Mouse (Mus musculus) mature B cell (primary cell): ENCODE results near the gene Lepr.

Source experiments
- in situ Hi-C: fragments of 300-500 bp; cut with MboI; formaldehyde crosslinking; loops from 2 replicates; pipeline ENCODE4 v1.14.3; 2019

Lepr gene

GRCm38 (mm10) chr4:101717367-101718121 lies at the start of gene Lepr:
Gene Lepr, plus strand, starts transcription at chr4:101717404.
- in situ Hi-C loops: no loop called here

DNA sequence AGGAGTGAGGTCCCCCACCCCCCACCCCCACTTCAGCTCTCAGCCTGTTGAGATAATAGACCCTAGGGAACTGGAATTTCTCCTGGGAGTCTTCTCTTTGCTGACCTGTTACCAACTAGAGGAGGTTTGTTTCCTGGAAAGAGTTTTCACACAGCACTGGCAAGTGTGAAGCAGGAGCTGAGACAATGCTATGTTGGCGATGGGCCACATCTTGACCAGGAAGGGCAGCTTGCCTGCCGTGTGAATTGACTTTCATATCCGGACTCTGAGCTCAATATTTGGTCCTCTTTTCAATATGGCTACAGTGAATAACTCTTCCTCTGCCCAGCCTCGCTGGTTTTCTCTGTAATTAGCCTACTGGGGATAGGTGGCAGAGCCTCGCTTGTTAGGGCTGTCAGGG lies 48.0 kb upstream of the Lepr start:
- in situ Hi-C loops: no loop called here

DNA sequence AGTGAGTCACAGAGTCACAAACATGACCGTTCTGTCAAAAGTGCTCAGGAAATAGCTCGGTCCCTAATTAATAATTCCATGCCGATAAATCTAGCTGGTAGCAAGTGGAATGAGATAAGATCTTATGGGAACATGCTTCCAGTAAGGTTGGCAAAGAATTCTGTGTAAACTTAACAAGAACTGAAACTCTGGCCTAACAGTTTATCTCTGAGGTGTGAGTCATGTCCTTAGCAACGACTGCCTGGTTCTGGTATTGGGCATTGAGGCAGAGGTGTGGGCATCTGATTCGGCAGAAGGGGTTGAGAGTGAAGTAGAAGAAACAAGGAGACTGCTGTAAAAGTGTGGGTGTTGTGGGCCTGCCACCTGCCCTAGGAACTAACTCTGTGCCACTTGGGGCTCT lies 47.4 kb upstream of the Lepr start:
- in situ Hi-C loops: no loop called here

DNA sequence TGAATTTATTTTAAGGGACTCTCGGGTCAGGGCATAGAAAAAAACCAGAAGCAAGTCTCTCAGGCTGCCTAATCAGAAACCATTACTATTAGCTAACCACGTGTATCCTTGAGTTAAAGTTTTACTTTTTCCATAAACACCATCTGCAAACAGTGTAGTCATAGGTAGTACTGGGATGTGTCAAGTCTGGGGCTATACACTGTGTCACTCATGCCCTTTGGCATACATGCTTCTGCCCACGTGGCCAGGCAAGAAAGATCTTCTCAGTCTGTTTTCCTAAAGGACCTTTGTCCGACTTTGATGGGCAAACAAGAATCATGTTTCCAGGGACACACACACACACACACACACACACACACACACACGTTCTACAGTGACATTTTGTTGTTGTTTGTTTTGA lies 42.4 kb upstream of the Lepr start:
- in situ Hi-C loops: no loop called here

DNA sequence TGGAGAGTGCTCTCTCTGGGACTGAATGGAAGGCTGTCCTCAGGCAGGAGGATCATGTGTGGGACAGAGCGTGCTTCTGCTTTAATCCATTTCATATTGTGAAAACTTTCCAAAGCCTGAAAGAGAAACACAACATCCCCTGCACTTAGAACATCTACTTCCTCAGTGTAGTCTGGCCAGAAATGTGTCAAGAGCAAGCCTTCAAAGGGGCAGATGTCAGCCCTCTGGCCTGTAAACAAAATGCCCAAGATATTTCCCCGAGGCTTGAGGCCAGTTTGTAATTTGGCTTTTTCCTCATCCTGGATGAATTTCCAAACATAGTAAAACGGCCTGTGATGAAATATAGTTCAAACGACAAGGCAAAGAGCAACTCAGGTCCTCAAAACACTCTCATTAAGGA lies 41.5 kb upstream of the Lepr start:
- in situ Hi-C loops: no loop called here

GRCm38 (mm10) chr4:101682620-101683019 lies 34.6 kb upstream of the Lepr start:
- in situ Hi-C loops: no loop called here

- in situ Hi-C loops: no loop called here
These were observed 34.1 kb upstream of the Lepr start for GRCm38 (mm10) chr4:101683086-101683485.

- in situ Hi-C loops: no loop called here
These were observed 32.4 kb upstream of the Lepr start for GRCm38 (mm10) chr4:101684821-101685220.

DNA sequence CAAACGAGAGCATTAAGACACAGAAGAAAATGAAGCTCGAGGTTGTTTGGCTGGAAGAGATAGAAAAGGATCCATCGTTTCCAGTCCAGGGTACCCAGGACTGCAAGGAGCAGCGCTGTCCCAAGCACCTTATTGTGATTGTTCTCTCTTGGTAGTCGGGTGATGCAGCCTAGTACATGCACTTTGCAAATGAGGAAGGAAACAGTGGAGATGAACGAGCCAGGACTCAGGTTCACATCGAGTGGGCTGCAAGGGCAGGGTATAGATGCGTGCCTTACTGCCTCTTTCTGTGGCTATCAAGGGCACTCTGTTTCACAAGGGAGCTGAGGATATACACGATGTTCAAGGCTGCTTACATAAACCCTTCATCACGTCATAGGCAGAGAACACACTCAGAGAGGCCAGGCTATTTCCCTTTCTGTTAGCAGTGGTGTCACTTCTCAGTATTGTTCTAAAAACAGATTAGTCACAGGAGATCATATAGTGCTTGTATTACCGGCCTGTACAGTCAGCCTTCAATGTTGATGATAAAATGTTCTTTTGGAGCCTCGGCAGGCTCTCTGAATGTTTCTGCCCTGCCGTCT lies 30.9 kb upstream of the Lepr start:
- in situ Hi-C loops: no loop called here

GRCm38 (mm10) chr4:101689241-101689640 lies 28.0 kb upstream of the Lepr start:
- in situ Hi-C loops: no loop called here

GRCm38 (mm10) chr4:101689645-101690044 lies 27.6 kb upstream of the Lepr start:
- in situ Hi-C loops: no loop called here

GRCm38 (mm10) chr4:101692892-101693291 lies 24.3 kb upstream of the Lepr start:
- in situ Hi-C loops: no loop called here

DNA sequence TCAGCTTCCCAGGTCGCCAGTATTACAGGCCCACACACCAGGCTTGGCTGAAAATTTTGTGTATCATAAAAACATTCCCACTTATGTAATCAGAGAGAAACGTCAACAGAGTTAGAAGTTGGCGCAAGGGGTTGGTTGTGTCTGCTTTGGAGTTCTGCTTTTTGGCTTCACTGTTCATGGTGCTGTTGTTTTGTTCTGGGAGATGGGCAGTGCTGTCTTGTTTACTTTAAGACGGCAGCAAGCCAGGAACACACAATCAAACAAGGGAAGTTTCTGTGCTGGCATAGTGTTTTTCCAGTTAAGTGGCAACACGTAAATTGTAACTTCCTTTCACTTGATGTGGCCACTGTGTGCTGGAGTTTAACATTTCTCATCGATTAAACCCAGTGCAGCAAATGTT lies 22.7 kb upstream of the Lepr start:
- in situ Hi-C loops: no loop called here

- in situ Hi-C loops: no loop called here
These were observed 20.0 kb upstream of the Lepr start for GRCm38 (mm10) chr4:101697236-101697635.

DNA sequence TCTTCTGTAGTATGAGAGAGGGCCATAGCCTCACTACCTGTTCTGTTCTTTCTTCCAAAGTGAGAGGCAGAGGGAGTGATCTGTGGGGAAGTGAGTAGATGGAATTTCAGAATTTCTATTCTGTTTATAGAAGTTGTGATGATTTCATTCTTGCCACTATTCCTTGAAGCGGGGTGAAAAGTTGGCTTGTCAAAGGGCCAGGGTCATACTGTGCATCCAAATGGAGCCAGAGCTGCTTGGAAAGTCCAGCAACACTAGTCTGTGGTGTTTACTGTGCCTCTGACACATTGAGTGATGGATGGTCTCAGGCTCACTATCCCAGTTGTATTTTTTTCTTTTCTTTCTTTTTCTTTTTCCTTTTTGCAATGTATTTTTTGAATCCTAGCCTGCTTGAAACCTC lies 17.8 kb upstream of the Lepr start:
- in situ Hi-C loops: no loop called here

- in situ Hi-C loops: no loop called here
These were observed 16.1 kb upstream of the Lepr start for GRCm38 (mm10) chr4:101700892-101701640.

DNA sequence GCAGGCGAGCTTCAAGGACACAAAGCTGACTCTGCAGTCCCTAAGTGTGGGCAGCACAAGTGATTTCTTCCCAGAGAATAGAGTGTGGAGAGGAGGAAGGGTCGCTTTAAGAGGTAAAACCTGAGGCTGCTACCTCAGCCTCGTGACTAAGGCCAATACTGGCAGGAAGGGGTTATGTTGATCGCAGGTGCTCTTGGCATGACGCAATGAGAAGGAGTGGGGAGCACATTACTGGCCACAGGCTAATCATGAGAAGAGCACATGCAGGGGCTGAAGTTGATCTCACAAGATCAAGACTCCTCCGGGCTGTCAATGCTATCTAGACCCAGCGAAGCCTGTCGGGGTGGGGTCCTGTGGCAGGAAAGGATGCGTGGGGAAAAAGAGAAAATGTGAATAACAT lies 11.9 kb upstream of the Lepr start:
- in situ Hi-C loops: no loop called here

DNA sequence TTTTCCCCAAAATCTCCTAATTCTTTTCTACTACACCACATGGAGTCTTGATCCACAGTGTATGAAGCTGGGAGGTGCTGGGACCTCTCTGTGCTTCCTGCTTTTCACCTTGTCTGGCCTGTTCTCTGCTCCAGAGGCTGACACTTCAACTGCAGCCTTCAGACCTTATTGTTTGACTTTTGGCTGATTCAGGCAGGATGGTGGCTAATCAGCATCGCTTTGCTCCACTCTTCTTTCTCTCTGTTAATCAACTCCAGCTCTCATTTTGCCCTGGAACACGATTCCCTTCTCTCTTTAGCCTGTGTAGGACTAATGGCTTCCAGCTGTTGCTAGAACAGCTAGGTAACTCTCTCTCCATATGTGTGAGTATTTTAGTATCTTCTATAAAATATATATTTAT lies 10.0 kb upstream of the Lepr start:
- in situ Hi-C loops: no loop called here

DNA sequence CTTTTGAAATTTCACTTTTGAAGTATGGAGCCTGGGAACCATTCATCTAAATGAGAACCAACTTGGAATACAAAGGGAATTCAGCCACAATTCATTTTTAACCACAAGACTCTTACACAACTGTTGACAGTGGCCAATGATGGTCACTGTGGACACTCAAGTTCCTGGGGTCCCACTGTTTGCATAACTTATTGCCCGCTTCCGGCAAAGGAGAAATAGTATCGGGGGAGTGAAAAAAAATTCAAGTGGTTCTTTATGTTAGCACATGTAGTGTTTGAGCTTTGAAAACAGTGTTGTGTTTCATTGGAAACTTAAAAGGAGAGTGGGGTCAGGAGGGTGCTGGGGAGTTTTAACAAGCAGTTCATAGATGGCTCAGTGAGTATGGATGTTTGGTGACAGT lies 9.3 kb upstream of the Lepr start:
- in situ Hi-C loops: no loop called here

DNA sequence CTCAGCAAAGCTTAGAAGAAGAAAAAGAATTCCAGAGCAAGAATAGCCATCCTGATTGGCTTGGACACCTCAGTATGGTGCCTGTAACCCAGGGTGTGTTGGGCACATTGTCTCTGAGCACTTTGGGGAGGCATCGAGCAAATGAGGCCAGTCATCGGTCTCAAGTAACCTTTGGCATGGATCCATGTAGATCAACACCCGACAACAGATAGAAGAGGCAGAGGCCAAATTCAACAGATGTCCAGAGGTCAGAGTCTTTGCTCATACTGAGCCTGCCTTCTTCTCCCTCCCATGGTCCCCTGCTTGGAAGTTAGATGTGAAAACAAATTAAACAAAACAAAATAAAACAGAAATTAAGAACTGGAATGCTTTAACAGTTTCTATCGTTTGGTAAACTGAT lies 6.8 kb upstream of the Lepr start:
- in situ Hi-C loops: no loop called here

DNA sequence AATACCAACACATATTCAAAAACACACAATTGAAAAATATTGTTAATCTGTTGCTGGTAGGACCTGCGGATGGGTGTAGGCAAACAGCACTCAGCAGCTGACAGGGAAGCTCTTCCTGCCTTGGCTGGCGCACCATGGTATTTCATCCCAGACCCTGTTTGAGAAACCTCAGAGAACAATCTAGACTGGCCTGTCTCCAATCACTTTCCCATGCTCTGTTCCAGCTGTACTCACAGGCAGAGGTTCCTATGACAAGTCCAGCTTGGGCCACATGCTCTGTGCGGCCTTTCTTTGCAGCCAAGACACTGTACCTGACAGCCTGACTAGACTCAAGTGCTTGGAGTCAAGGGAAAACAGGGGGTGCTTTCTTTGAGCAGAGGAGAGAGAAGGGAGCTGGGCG lies 6.1 kb upstream of the Lepr start:
- in situ Hi-C loops: no loop called here

- in situ Hi-C loops: no loop called here
These were observed 4.6 kb upstream of the Lepr start for GRCm38 (mm10) chr4:101712563-101712962.

DNA sequence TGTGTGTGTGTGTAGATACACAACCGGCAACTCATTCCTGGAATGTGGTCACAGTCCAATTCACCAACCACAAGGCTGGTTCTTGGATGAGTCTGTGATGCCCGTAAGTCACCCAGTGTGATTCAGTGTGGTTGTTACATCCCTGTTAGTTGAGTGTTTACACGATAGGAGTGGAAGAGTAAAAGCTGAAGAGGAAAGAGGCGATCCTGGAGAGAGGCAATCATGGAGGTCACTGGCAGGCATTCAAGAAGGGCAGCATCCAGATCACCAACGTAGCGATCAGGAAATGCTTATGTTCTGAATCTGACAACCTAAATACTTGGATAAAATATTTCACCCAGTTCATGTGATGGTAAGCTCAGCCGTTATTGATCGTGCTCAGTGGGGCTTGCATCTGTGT lies 1.9 kb upstream of the Lepr start:
- in situ Hi-C loops: no loop called here
